Mouse (Mus musculus): ENCODE measurements around the gene Ecsit.

GRCm38 (mm10) chr9:22055713-22056112, 29.5 kb downstream of the Ecsit start:
- TF ChIP-seq CTCF (IDR thresholded peaks at IDR 0.05; ENCODE audit: borderline replicate concordance, insufficient read depth, low read depth, low read length) (no peak), POLR2A (IDR thresholded peaks at IDR 0.05; ENCODE audit: borderline replicate concordance, insufficient read depth, low read length) (no peak)
